Mouse (Mus musculus) intestine, embryonic 16.5 days (tissue): Measurements from ENCODE around the gene Samd15. TPM values are rescaled to one million over a fixed set of nuclear protein-coding genes. Genes with fewer than 3 reads are reported as not detected.
"Not testable (repeated sequence)": the region's sequence is repeated elsewhere in the genome, so short reads cannot be mapped to it uniquely, and the experiment has no call there.

ENCODE experiments used
- ATAC-seq: fragments of 200-750 bp; cut with Nextera tagmentation; 2 replicates; pipeline ENCODE4 v1.8.0; 2017; ENCODE audit warnings: moderate TSS enrichment, moderate library complexity
- H3K27ac ChIP-seq: fragments of 300-500 bp; sonication (generic); 2 replicates; pipeline ENCODE4 v1.5.1; 2014; ENCODE audit warnings: mild to moderate bottlenecking, low read length
- H3K27me3 ChIP-seq: fragments of 300-500 bp; sonication (generic); replicated peaks from 2 replicates; pipeline ENCODE4 v1.6.1; 2014; ENCODE audit warnings: low read length, control low read depth, mixed read lengths; ENCODE audit not compliant: control insufficient read depth, insufficient read depth
- H3K36me3 ChIP-seq: fragments of 300-500 bp; sonication (generic); 2 replicates; pipeline ENCODE4 v1.6.1; 2014; ENCODE audit warnings: low read length, control low read depth; ENCODE audit not compliant: control insufficient read depth, insufficient read depth
- H3K4me1 ChIP-seq: fragments of 300-500 bp; sonication (generic); 2 replicates; pipeline ENCODE4 v1.6.1; 2014; ENCODE audit warnings: low read length, control low read depth, mixed read lengths; ENCODE audit not compliant: control insufficient read depth, insufficient read depth
- H3K4me2 ChIP-seq: fragments of 300-500 bp; sonication (generic); 2 replicates; pipeline ENCODE4 v1.6.1; 2014; ENCODE audit warnings: low read depth, low read length, control low read depth
- H3K4me3 ChIP-seq: fragments of 300-500 bp; sonication (generic); 2 replicates; pipeline ENCODE4 v1.5.1; 2014; ENCODE audit warnings: mild to moderate bottlenecking, low read length
- H3K9ac ChIP-seq: fragments of 300-500 bp; sonication (generic); 2 replicates; pipeline ENCODE4 v1.6.1; 2014; ENCODE audit warnings: low read depth, low read length
- H3K9me3 ChIP-seq: fragments of 300-500 bp; sonication (generic); 2 replicates; pipeline ENCODE4 v1.6.1; 2016; ENCODE audit warnings: low read length, control low read depth; ENCODE audit not compliant: control insufficient read depth
- WGBS: fragments of 180-500 bp; shearing (Covaris S2); extraction: QIAGEN DNeasy Blood & Tissue Kit; methylation state at CpG from one replicate; pipeline ENCODE4 v1.1.7; 2014; 5-methylcytosine and 5-hydroxymethylcytosine counted together
- polyA plus RNA-seq: library from polyadenylated mRNA; unstranded; fragments of >200 nt; fragmentation: Nextera tagmentation; extraction: Ambion mirVana; gene quantifications from 2 replicates; pipeline ENCODE4 v1.2.1, GENCODE M21; 2015

The Samd15 gene
- 0.69 and 1.3 TPM in 2 replicates for polyA plus RNA-seq

GRCm38 (mm10) chr12:87199206-87199972 lies at the start of gene Samd15:
Samd15 (plus strand) TSS chr12:87199723.
- 1% methylated on average over 38 of the region's 38 CpGs for WGBS
- no peaks in the 10 kb centered on the region for H3K27me3 ChIP-seq
- peak within 1 kb of the TSS; percentile 90 for H3K4me2 ChIP-seq
- no peaks in the 10 kb centered on the region for H3K9me3 ChIP-seq
- no peaks in the 10 kb centered on the region for H3K36me3 ChIP-seq
- H3K27ac ChIP-seq: peak within 1 kb of the TSS; percentile 37; the same call in 1 of the 2 replicates
- ATAC-seq: peak; percentile 69
- H3K9ac ChIP-seq: peak within 1 kb of the TSS; percentile 90
- H3K4me3 ChIP-seq: peak within 1 kb of the TSS; percentile 91
- peaks cover 4% of the 10 kb centered on the region for H3K4me1 ChIP-seq

GRCm38 (mm10) chr12:87154448-87154847 lies 45.1 kb upstream of the Samd15 start:
- H3K4me3 ChIP-seq, ATAC-seq, H3K36me3 ChIP-seq, H3K4me2 ChIP-seq, H3K9ac ChIP-seq, H3K27me3 ChIP-seq, H3K4me1 ChIP-seq, H3K9me3 ChIP-seq, H3K27ac ChIP-seq: not testable (repeated sequence)
- 94% methylated on average over 4 of the region's 4 CpGs for WGBS

- H3K36me3 ChIP-seq: peaks cover 7% of the 10 kb centered on the region; the same call in 1 of the 2 replicates
- peak overlapping the region; percentile 55 for H3K27ac ChIP-seq
- no peaks in the 10 kb centered on the region for H3K27me3 ChIP-seq
- H3K9me3 ChIP-seq: no peaks in the 10 kb centered on the region
- H3K4me2 ChIP-seq: peak overlapping the region; percentile 31
- 36% methylated on average over 4 of the region's 4 CpGs for WGBS
- peak overlapping the region; percentile 13; the same call in 1 of the 2 replicates for H3K4me3 ChIP-seq
- peaks cover 7% of the 10 kb centered on the region for H3K4me1 ChIP-seq
- peak overlapping the region; percentile 45; the same call in 1 of the 2 replicates for H3K9ac ChIP-seq
- peak; percentile 90 for ATAC-seq
Observed at GRCm38 (mm10) chr12:87157361-87157760, 42.2 kb upstream of the Samd15 start.

- Histone ChIP-seq H3K4me1 (peaks cover 7% of the 10 kb centered on the region), H3K27me3 (no peaks in the 10 kb centered on the region), H3K36me3 (peaks cover 7% of the 10 kb centered on the region; the same call in 1 of the 2 replicates), H3K9me3 (no peaks in the 10 kb centered on the region), H3K27ac (no peak overlapping the region), H3K9ac (no peak overlapping the region), H3K4me3 (no peak overlapping the region), H3K4me2 (0 out of 2 replicates have a peak overlapping the region, but pooled peaks have one; percentile 31)
- 66% methylated on average over 7 of the region's 7 CpGs for WGBS
- peak; percentile 26 for ATAC-seq
Observed at GRCm38 (mm10) chr12:87158099-87158498, 41.4 kb upstream of the Samd15 start.

GRCm38 (mm10) chr12:87160310-87160709 lies 39.2 kb upstream of the Samd15 start:
- 54% methylated on average over 1 of the region's 1 CpGs for WGBS
- Histone ChIP-seq H3K4me2 (no peak overlapping the region), H3K36me3 (peaks cover 7% of the 10 kb centered on the region; the same call in 1 of the 2 replicates), H3K27ac (no peak overlapping the region), H3K9ac (no peak overlapping the region), H3K4me3 (no peak overlapping the region), H3K9me3 (no peaks in the 10 kb centered on the region), H3K4me1 (peaks cover 7% of the 10 kb centered on the region), H3K27me3 (no peaks in the 10 kb centered on the region)
- no peak for ATAC-seq

GRCm38 (mm10) chr12:87160815-87161214 lies 38.7 kb upstream of the Samd15 start:
- Histone ChIP-seq H3K36me3 (peaks cover 4% of the 10 kb centered on the region; the same call in 1 of the 2 replicates), H3K9me3 (no peaks in the 10 kb centered on the region), H3K4me1 (peaks cover 7% of the 10 kb centered on the region), H3K9ac (no peak overlapping the region), H3K27me3 (no peaks in the 10 kb centered on the region), H3K27ac (no peak overlapping the region), H3K4me3 (no peak overlapping the region), H3K4me2 (no peak overlapping the region)
- 87% methylated on average over 5 of the region's 5 CpGs for WGBS
- no peak for ATAC-seq

- Histone ChIP-seq H3K27ac (no peak overlapping the region), H3K4me1 (no peaks in the 10 kb centered on the region), H3K9ac (no peak overlapping the region), H3K4me3 (no peak overlapping the region), H3K27me3 (no peaks in the 10 kb centered on the region), H3K36me3 (no peaks in the 10 kb centered on the region), H3K4me2 (no peak overlapping the region), H3K9me3 (no peaks in the 10 kb centered on the region)
- WGBS: 76% methylated on average over 4 of the region's 4 CpGs
- ATAC-seq: no peak
Observed at GRCm38 (mm10) chr12:87175194-87175946, 24.2 kb upstream of the Samd15 start.

- no peak for ATAC-seq
- Histone ChIP-seq H3K9ac (no peak overlapping the region), H3K27ac (no peak overlapping the region), H3K36me3 (no peaks in the 10 kb centered on the region), H3K4me1 (no peaks in the 10 kb centered on the region), H3K4me2 (no peak overlapping the region), H3K4me3 (no peak overlapping the region), H3K9me3 (no peaks in the 10 kb centered on the region), H3K27me3 (no peaks in the 10 kb centered on the region)
- WGBS: 98% methylated on average over 4 of the region's 4 CpGs
Observed at GRCm38 (mm10) chr12:87177631-87178030, 21.9 kb upstream of the Samd15 start.

- H3K9me3 ChIP-seq: no peaks in the 10 kb centered on the region
- H3K36me3 ChIP-seq: no peaks in the 10 kb centered on the region
- H3K27me3 ChIP-seq: no peaks in the 10 kb centered on the region
- H3K4me2 ChIP-seq: no peak overlapping the region
- ATAC-seq: no peak
- WGBS: 83% methylated on average over 3 of the region's 3 CpGs
- no peak overlapping the region for H3K4me3 ChIP-seq
- H3K4me1 ChIP-seq: no peaks in the 10 kb centered on the region
- H3K9ac ChIP-seq: no peak overlapping the region
- no peak overlapping the region for H3K27ac ChIP-seq
Observed at GRCm38 (mm10) chr12:87193008-87193407, 6.5 kb upstream of the Samd15 start.
